Mouse (Mus musculus): ENCODE measurements at regions not wholly inside any gene's neighbourhood (a gene's known extent, or its start where the extent isn't known, plus 50 kb on each side); places are given as distances from the start of the nearest gene placed in this dataset.
A peak's percentile ranks its signal among the peaks of the same experiment; 100 is the strongest.

GRCm38 (mm10) chr7:66547694-66548093, 120.4 kb upstream of the Aldh1a3 start:
- 73% methylated on average over 11 of the region's 11 CpGs for WGBS
- Histone ChIP-seq H3K27ac (ENCODE audit: low read depth, low read length) (no peak overlapping the region), H3K4me1 (replicated peaks; ENCODE audit: control insufficient read depth, insufficient read depth, low read length) (no peaks in the 10 kb centered on the region), H3K4me3 (ENCODE audit: low read depth, low read length) (no peak overlapping the region), H3K36me3 (ENCODE audit: control insufficient read depth, insufficient read depth) (no peaks in the 10 kb centered on the region), H3K4me2 (replicated peaks; ENCODE audit: low read depth) (no peak overlapping the region), H3K9ac (ENCODE audit: low read depth, low read length) (no peak overlapping the region), H3K27me3 (replicated peaks; ENCODE audit: control insufficient read depth, insufficient read depth, low read length) (no peaks in the 10 kb centered on the region), H3K9me3 (ENCODE audit: control insufficient read depth) (no peaks in the 10 kb centered on the region)
- TF ChIP-seq CTCF (IDR thresholded peaks at IDR 0.05; ENCODE audit: low read depth), result no peak
- no peak for ATAC-seq

- 0 out of 2 replicates have a peak, but pooled peaks have one; percentile 1 for TF ChIP-seq CTCF (IDR thresholded peaks at IDR 0.05; ENCODE audit: low read depth)
- H3K9ac ChIP-seq (ENCODE audit: low read depth, low read length), result no peak overlapping the region
- no peak overlapping the region for H3K4me2 ChIP-seq (replicated peaks; ENCODE audit: low read depth)
- ATAC-seq, result peak; percentile 64; the same call in 1 of the 2 replicates
- no peaks in the 10 kb centered on the region for H3K4me1 ChIP-seq (replicated peaks; ENCODE audit: control insufficient read depth, insufficient read depth, low read length)
- H3K9me3 ChIP-seq (ENCODE audit: control insufficient read depth), result no peaks in the 10 kb centered on the region
- no peaks in the 10 kb centered on the region for H3K36me3 ChIP-seq (ENCODE audit: control insufficient read depth, insufficient read depth)
- H3K27ac ChIP-seq (ENCODE audit: low read depth, low read length), result no peak overlapping the region
- H3K4me3 ChIP-seq (ENCODE audit: low read depth, low read length), result no peak overlapping the region
- WGBS, result 28% methylated on average over 9 of the region's 9 CpGs
- H3K27me3 ChIP-seq (replicated peaks; ENCODE audit: control insufficient read depth, insufficient read depth, low read length), result no peaks in the 10 kb centered on the region
These were observed 117.9 kb upstream of the Aldh1a3 start for GRCm38 (mm10) chr7:66545184-66545583.

- WGBS, result 55% methylated on average over 11 of the region's 11 CpGs
These were observed 117.2 kb upstream of the Aldh1a3 start for GRCm38 (mm10) chr7:66544352-66545053.

GRCm38 (mm10) chr7:66532596-66532995, 105.3 kb upstream of the Aldh1a3 start:
- H3K4me1 ChIP-seq (replicated peaks; ENCODE audit: control insufficient read depth, insufficient read depth, low read length), result peaks cover 3% of the 10 kb centered on the region; the same call in 1 of the 2 replicates
- H3K27ac ChIP-seq (ENCODE audit: low read depth, low read length), result no peak overlapping the region
- no peaks in the 10 kb centered on the region for H3K27me3 ChIP-seq (replicated peaks; ENCODE audit: control insufficient read depth, insufficient read depth, low read length)
- H3K4me2 ChIP-seq (replicated peaks; ENCODE audit: low read depth), result no peak overlapping the region
- 85% methylated on average over 6 of the region's 6 CpGs for WGBS
- no peak overlapping the region for H3K9ac ChIP-seq (ENCODE audit: low read depth, low read length)
- ATAC-seq, result no peak
- no peaks in the 10 kb centered on the region for H3K9me3 ChIP-seq (ENCODE audit: control insufficient read depth)
- H3K4me3 ChIP-seq (ENCODE audit: low read depth, low read length), result no peak overlapping the region
- no peak for TF ChIP-seq CTCF (IDR thresholded peaks at IDR 0.05; ENCODE audit: low read depth)
- no peaks in the 10 kb centered on the region for H3K36me3 ChIP-seq (ENCODE audit: control insufficient read depth, insufficient read depth)

More at GRCm38 (mm10) chr7:66544352-66545053, 117.2 kb upstream of the Aldh1a3 start:
- H3K4me2 ChIP-seq (replicated peaks; ENCODE audit: low read depth), result no peak overlapping the region
- no peaks in the 10 kb centered on the region for H3K4me1 ChIP-seq (replicated peaks; ENCODE audit: control insufficient read depth, insufficient read depth, low read length)
- TF ChIP-seq CTCF (IDR thresholded peaks at IDR 0.05; ENCODE audit: low read depth), result peak; percentile 52
- H3K9me3 ChIP-seq (ENCODE audit: control insufficient read depth), result no peaks in the 10 kb centered on the region
- no peaks in the 10 kb centered on the region for H3K27me3 ChIP-seq (replicated peaks; ENCODE audit: control insufficient read depth, insufficient read depth, low read length)
- H3K9ac ChIP-seq (ENCODE audit: low read depth, low read length), result no peak overlapping the region
- 0 out of 2 replicates have a peak, but pooled peaks have one; percentile 33 for ATAC-seq
- H3K36me3 ChIP-seq (ENCODE audit: control insufficient read depth, insufficient read depth), result no peaks in the 10 kb centered on the region
- no peak overlapping the region for H3K4me3 ChIP-seq (ENCODE audit: low read depth, low read length)
- no peak overlapping the region for H3K27ac ChIP-seq (ENCODE audit: low read depth, low read length)

- no peak overlapping the region for H3K4me3 ChIP-seq (ENCODE audit: low read depth, low read length)
- H3K27me3 ChIP-seq (replicated peaks; ENCODE audit: control insufficient read depth, insufficient read depth, low read length), result no peaks in the 10 kb centered on the region
- H3K9me3 ChIP-seq (ENCODE audit: control insufficient read depth), result no peaks in the 10 kb centered on the region
- H3K4me2 ChIP-seq (replicated peaks; ENCODE audit: low read depth), result no peak overlapping the region
- WGBS, result 84% methylated on average over 8 of the region's 8 CpGs
- TF ChIP-seq CTCF (IDR thresholded peaks at IDR 0.05; ENCODE audit: low read depth), result no peak
- H3K36me3 ChIP-seq (ENCODE audit: control insufficient read depth, insufficient read depth), result no peaks in the 10 kb centered on the region
- ATAC-seq, result no peak
- no peak overlapping the region for H3K9ac ChIP-seq (ENCODE audit: low read depth, low read length)
- H3K4me1 ChIP-seq (replicated peaks; ENCODE audit: control insufficient read depth, insufficient read depth, low read length), result peaks cover 3% of the 10 kb centered on the region; the same call in 1 of the 2 replicates
- H3K27ac ChIP-seq (ENCODE audit: low read depth, low read length), result no peak overlapping the region
These were observed 104.7 kb upstream of the Aldh1a3 start for GRCm38 (mm10) chr7:66532048-66532447.

GRCm38 (mm10) chr7:66531111-66531510, 103.8 kb upstream of the Aldh1a3 start:
- Histone ChIP-seq H3K36me3 (ENCODE audit: control insufficient read depth, insufficient read depth) (no peaks in the 10 kb centered on the region), H3K27ac (ENCODE audit: low read depth, low read length) (no peak overlapping the region), H3K27me3 (replicated peaks; ENCODE audit: control insufficient read depth, insufficient read depth, low read length) (no peaks in the 10 kb centered on the region), H3K4me1 (replicated peaks; ENCODE audit: control insufficient read depth, insufficient read depth, low read length) (peaks cover 3% of the 10 kb centered on the region; the same call in 1 of the 2 replicates), H3K4me3 (ENCODE audit: low read depth, low read length) (no peak overlapping the region), H3K9me3 (ENCODE audit: control insufficient read depth) (no peaks in the 10 kb centered on the region), H3K9ac (ENCODE audit: low read depth, low read length) (no peak overlapping the region), H3K4me2 (replicated peaks; ENCODE audit: low read depth) (no peak overlapping the region)
- TF ChIP-seq CTCF (IDR thresholded peaks at IDR 0.05; ENCODE audit: low read depth), result no peak
- ATAC-seq, result no peak
- WGBS, result 61% methylated on average over 7 of the region's 7 CpGs
